Mouse (Mus musculus): ENCODE measurements around the gene Smurf1. TPM values are rescaled to one million over a fixed set of nuclear protein-coding genes. Genes with fewer than 3 reads are reported as not detected.

Smurf1 gene
- total RNA-seq, 1 experiment from 2014 or later = 11.8 TPM

GRCm38 (mm10) chr5:144923351-144923750 is 42.3 kb downstream of the Smurf1 start:
- no peak for ATAC-seq (replicated peaks; ENCODE audit: insufficient number of reproducible peaks, low FRiP score, low TSS enrichment, poor library complexity, severe bottlenecking)

- no peak for ATAC-seq (replicated peaks; ENCODE audit: insufficient number of reproducible peaks, low FRiP score, low TSS enrichment, poor library complexity, severe bottlenecking)
Measured at GRCm38 (mm10) chr5:144919790-144920189, 45.9 kb downstream of the Smurf1 start.

- no peak for ATAC-seq (replicated peaks; ENCODE audit: insufficient number of reproducible peaks, low FRiP score, low TSS enrichment, poor library complexity, severe bottlenecking)
Measured at GRCm38 (mm10) chr5:144919194-144919593, 46.5 kb downstream of the Smurf1 start.

GRCm38 (mm10) chr5:144918204-144918603 is 47.4 kb downstream of the Smurf1 start:
- no peak for ATAC-seq (replicated peaks; ENCODE audit: insufficient number of reproducible peaks, low FRiP score, low TSS enrichment, poor library complexity, severe bottlenecking)

GRCm38 (mm10) chr5:144917172-144917571 is 48.5 kb downstream of the Smurf1 start:
- no peak for ATAC-seq (replicated peaks; ENCODE audit: insufficient number of reproducible peaks, low FRiP score, low TSS enrichment, poor library complexity, severe bottlenecking)

GRCm38 (mm10) chr5:144915828-144916227 is 49.8 kb downstream of the Smurf1 start:
- ATAC-seq (replicated peaks; ENCODE audit: insufficient number of reproducible peaks, low FRiP score, low TSS enrichment, poor library complexity, severe bottlenecking) = no peak

GRCm38 (mm10) chr5:144914433-144914906 is 51.2 kb downstream of the Smurf1 start:
- ATAC-seq (replicated peaks; ENCODE audit: insufficient number of reproducible peaks, low FRiP score, low TSS enrichment, poor library complexity, severe bottlenecking) = no peak

GRCm38 (mm10) chr5:144913923-144914322 is 51.7 kb downstream of the Smurf1 start:
- ATAC-seq (replicated peaks; ENCODE audit: insufficient number of reproducible peaks, low FRiP score, low TSS enrichment, poor library complexity, severe bottlenecking) = no peak

- ATAC-seq (replicated peaks; ENCODE audit: insufficient number of reproducible peaks, low FRiP score, low TSS enrichment, poor library complexity, severe bottlenecking) = no peak
Measured at GRCm38 (mm10) chr5:144913361-144913760, 52.3 kb downstream of the Smurf1 start.

GRCm38 (mm10) chr5:144912519-144913310 is 52.9 kb downstream of the Smurf1 start:
- no peak for ATAC-seq (replicated peaks; ENCODE audit: insufficient number of reproducible peaks, low FRiP score, low TSS enrichment, poor library complexity, severe bottlenecking)

- no peak for ATAC-seq (replicated peaks; ENCODE audit: insufficient number of reproducible peaks, low FRiP score, low TSS enrichment, poor library complexity, severe bottlenecking)
Measured at GRCm38 (mm10) chr5:144909521-144909920, 56.1 kb downstream of the Smurf1 start.

- ATAC-seq (replicated peaks; ENCODE audit: insufficient number of reproducible peaks, low FRiP score, low TSS enrichment, poor library complexity, severe bottlenecking) = no peak
Measured at GRCm38 (mm10) chr5:144907591-144907990, 58.1 kb downstream of the Smurf1 start.

GRCm38 (mm10) chr5:144904356-144905134 is 61.1 kb downstream of the Smurf1 start:
- ATAC-seq (replicated peaks; ENCODE audit: insufficient number of reproducible peaks, low FRiP score, low TSS enrichment, poor library complexity, severe bottlenecking) = no peak

GRCm38 (mm10) chr5:144901791-144902190 is 63.9 kb downstream of the Smurf1 start:
- ATAC-seq (replicated peaks; ENCODE audit: insufficient number of reproducible peaks, low FRiP score, low TSS enrichment, poor library complexity, severe bottlenecking) = no peak

GRCm38 (mm10) chr5:144901035-144901434 is 64.6 kb downstream of the Smurf1 start:
- ATAC-seq (replicated peaks; ENCODE audit: insufficient number of reproducible peaks, low FRiP score, low TSS enrichment, poor library complexity, severe bottlenecking) = no peak

- no peak for ATAC-seq (replicated peaks; ENCODE audit: insufficient number of reproducible peaks, low FRiP score, low TSS enrichment, poor library complexity, severe bottlenecking)
Measured at GRCm38 (mm10) chr5:144898448-144899052, 67.1 kb downstream of the Smurf1 start.

- no peak for ATAC-seq (replicated peaks; ENCODE audit: insufficient number of reproducible peaks, low FRiP score, low TSS enrichment, poor library complexity, severe bottlenecking)
Measured at GRCm38 (mm10) chr5:144897881-144898280, 67.8 kb downstream of the Smurf1 start.

- ATAC-seq (replicated peaks; ENCODE audit: insufficient number of reproducible peaks, low FRiP score, low TSS enrichment, poor library complexity, severe bottlenecking) = no peak
Measured at GRCm38 (mm10) chr5:144891276-144891675, 74.4 kb downstream of the Smurf1 start.

GRCm38 (mm10) chr5:144885968-144886650 is 79.5 kb downstream of the Smurf1 start:
- no peak for ATAC-seq (replicated peaks; ENCODE audit: insufficient number of reproducible peaks, low FRiP score, low TSS enrichment, poor library complexity, severe bottlenecking)

All from monocyte, adult 5-6 weeks (primary cell).